Mouse (Mus musculus) megakaryocyte-erythroid progenitor cell, adult 5 weeks (primary cell): Measurements from ENCODE around the gene Olfr6. TPM values are rescaled to one million over a fixed set of nuclear protein-coding genes. Genes with fewer than 3 reads are reported as not detected.

Source experiments
- polyA plus RNA-seq: library from polyadenylated mRNA; stranded (reverse); fragments of >175 nt; gene quantifications from 2 replicates; pipeline ENCODE4 v1.2.3, GENCODE M21; 2012

Olfr6 gene
- polyA plus RNA-seq = not detected in 2 replicates

GRCm38 (mm10) chr7:106963837-106964236, at the start of gene Olfr6:
Gene Olfr6 (minus strand): TSS chr7:106963937.

GRCm38 (mm10) chr7:107005972-107006371, 42.2 kb upstream of the Olfr6 start, which contains the start of gene Olfr2:
Gene Olfr2 (minus strand): TSS chr7:107006072.

GRCm38 (mm10) chr7:106975353-106975752, 11.6 kb upstream of the Olfr6 start, which contains the start of gene Olfr711:
Gene Olfr711 (minus strand): TSS chr7:106975453.

GRCm38 (mm10) chr7:106948212-106948611, 15.5 kb downstream of the Olfr6 start, which contains the start of gene Olfr710:
Gene Olfr710 (minus strand): TSS chr7:106948312.

GRCm38 (mm10) chr7:106932119-106932518, 31.6 kb downstream of the Olfr6 start, which contains the start of gene Olfr709-ps1:
Gene Olfr709-ps1 (minus strand): TSS chr7:106932219.

GRCm38 (mm10) chr7:106907676-106908075, 56.1 kb downstream of the Olfr6 start, which contains the start of gene Olfr1532-ps1:
Gene Olfr1532-ps1 (plus strand): TSS chr7:106908001.

Other genes with a start within 250 kb of the Olfr6 start
- gene Olfr695, start 247.5 kb downstream of the Olfr6 start, polyA plus RNA-seq = not detected in 2 replicates
- gene Olfr697, start 221.5 kb downstream of the Olfr6 start, polyA plus RNA-seq = not detected in 2 replicates
- not detected in 2 replicates for gene Olfr698, start 208.5 kb downstream of the Olfr6 start, polyA plus RNA-seq
- gene Olfr699, start 170.7 kb downstream of the Olfr6 start, polyA plus RNA-seq = 0.18 TPM in 1 of 2 replicates, not detected in the other
- not detected in 2 replicates for gene Olfr700, start 155.1 kb downstream of the Olfr6 start, polyA plus RNA-seq
- not detected in 2 replicates for gene Olfr701, start 149.8 kb downstream of the Olfr6 start, polyA plus RNA-seq
- not detected in 2 replicates for gene Olfr702, start 130.0 kb downstream of the Olfr6 start, polyA plus RNA-seq
- gene Olfr703, start 120.6 kb downstream of the Olfr6 start, polyA plus RNA-seq = not detected in 2 replicates
- not detected in 2 replicates for gene Olfr704, start 100.8 kb downstream of the Olfr6 start, polyA plus RNA-seq
- gene Olfr705, start 87.0 kb downstream of the Olfr6 start, polyA plus RNA-seq = not detected in 2 replicates
- gene Olfr706, start 75.8 kb downstream of the Olfr6 start, polyA plus RNA-seq = not detected in 2 replicates
- gene Olfr707, start 62.7 kb downstream of the Olfr6 start, polyA plus RNA-seq = not detected in 2 replicates
- not detected in 2 replicates for gene Olfr1532-ps1, start 55.9 kb downstream of the Olfr6 start, polyA plus RNA-seq
- gene Olfr709-ps1, start 31.7 kb downstream of the Olfr6 start, polyA plus RNA-seq = not detected in 2 replicates
- gene Olfr710, start 15.6 kb downstream of the Olfr6 start, polyA plus RNA-seq = not detected in 2 replicates
- not detected in 2 replicates for gene Olfr711, start 11.5 kb upstream of the Olfr6 start, polyA plus RNA-seq
- gene Olfr2, start 42.1 kb upstream of the Olfr6 start, polyA plus RNA-seq = 0.10 and 0.13 TPM in 2 replicates
- gene Olfr713, start 67.2 kb upstream of the Olfr6 start, polyA plus RNA-seq = 0.01 TPM in 1 of 2 replicates, not detected in the other
- gene Olfr714, start 107.0 kb upstream of the Olfr6 start, polyA plus RNA-seq = not detected in 2 replicates
- gene Olfr17, start 129.3 kb upstream of the Olfr6 start, polyA plus RNA-seq = not detected in 2 replicates
- not detected in 2 replicates for gene Olfr715b, start 146.4 kb upstream of the Olfr6 start, polyA plus RNA-seq
- not detected in 2 replicates for gene Olfr715, start 167.1 kb upstream of the Olfr6 start, polyA plus RNA-seq
- not detected in 2 replicates for gene Olfr716, start 174.4 kb upstream of the Olfr6 start, polyA plus RNA-seq
- gene Nlrp14, start 203.1 kb upstream of the Olfr6 start, polyA plus RNA-seq = 0.02 TPM in 1 of 2 replicates, not detected in the other
- not detected in 2 replicates for gene Rbmxl2, start 245.5 kb upstream of the Olfr6 start, polyA plus RNA-seq